Mouse (Mus musculus): ENCODE data around the gene Nsun4.

DNA sequence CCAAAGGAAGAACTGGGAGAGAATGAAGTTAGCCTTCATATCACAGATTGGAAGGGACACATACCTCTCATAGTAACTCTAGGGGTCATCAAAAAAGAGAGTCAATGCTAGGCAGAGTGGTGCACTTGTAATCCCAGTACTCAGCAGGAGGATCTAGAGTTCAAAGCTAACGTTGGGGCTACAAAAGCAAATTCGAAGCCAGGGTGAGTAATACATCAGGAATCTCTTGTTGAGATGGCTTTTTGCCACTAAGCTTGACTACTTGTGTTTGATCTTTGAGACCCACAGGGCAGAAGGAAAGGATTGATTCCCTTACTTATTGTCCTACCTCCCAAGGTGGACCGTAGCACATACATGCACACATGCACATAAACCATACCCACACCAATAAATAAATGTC is 4.5 kb downstream of the Nsun4 start:
- no peak for TF ChIP-seq TAL1 (IDR thresholded peaks at IDR 0.05; ENCODE audit: low read length)
- no peak for TF ChIP-seq GATA1 (IDR thresholded peaks at IDR 0.05; ENCODE audit: low read length)
